Mouse (Mus musculus) kidney, embryonic 16.5 days (tissue): ENCODE measurements at regions not wholly inside any gene's neighbourhood (a gene's known extent, or its start where the extent isn't known, plus 50 kb on each side); places are given as distances from the start of the nearest gene placed in this dataset.
A peak's percentile ranks its signal among the peaks of the same experiment; 100 is the strongest.

ENCODE experiments used
- ATAC-seq: fragments of 200-750 bp; cut with Nextera tagmentation; 2 replicates; pipeline ENCODE4 v1.8.0; 2017; ENCODE audit warnings: moderate TSS enrichment; ENCODE audit not compliant: low FRiP score, low TSS enrichment
- H3K27ac ChIP-seq: fragments of 300-500 bp; sonication (generic); 2 replicates; pipeline ENCODE4 v1.5.1; 2014; ENCODE audit warnings: low read length
- H3K27me3 ChIP-seq: fragments of 300-500 bp; sonication (generic); 2 replicates; pipeline ENCODE4 v1.6.1; 2014; ENCODE audit warnings: low read length, control low read depth, mixed read lengths; ENCODE audit not compliant: insufficient read depth
- H3K36me3 ChIP-seq: fragments of 300-500 bp; sonication (generic); 2 replicates; pipeline ENCODE4 v1.6.1; 2014; ENCODE audit warnings: low read length, control low read depth, mixed read lengths; ENCODE audit not compliant: insufficient read depth
- H3K4me1 ChIP-seq: fragments of 300-500 bp; sonication (generic); 2 replicates; pipeline ENCODE4 v1.6.1; 2014; ENCODE audit warnings: low read length, control low read depth, mixed read lengths; ENCODE audit not compliant: insufficient read depth
- H3K4me2 ChIP-seq: fragments of 300-500 bp; sonication (generic); replicated peaks from 2 replicates; pipeline ENCODE4 v1.6.1; 2014; ENCODE audit warnings: low read depth, low read length
- H3K4me3 ChIP-seq: fragments of 300-500 bp; sonication (generic); 2 replicates; pipeline ENCODE4 v1.5.1; 2014; ENCODE audit warnings: mild to moderate bottlenecking, low read length
- H3K9ac ChIP-seq: fragments of 300-500 bp; sonication (generic); replicated peaks from 2 replicates; pipeline ENCODE4 v1.6.1; 2014; ENCODE audit warnings: low read length
- H3K9me3 ChIP-seq: fragments of 300-500 bp; sonication (generic); 2 replicates; pipeline ENCODE4 v1.6.1; 2016; ENCODE audit warnings: low read length, control low read depth
- WGBS: fragments of 180-500 bp; shearing (Covaris S2); extraction: QIAGEN DNeasy Blood & Tissue Kit; methylation state at CpG from one replicate; pipeline ENCODE4 v1.1.7; 2014; 5-methylcytosine and 5-hydroxymethylcytosine counted together

DNA sequence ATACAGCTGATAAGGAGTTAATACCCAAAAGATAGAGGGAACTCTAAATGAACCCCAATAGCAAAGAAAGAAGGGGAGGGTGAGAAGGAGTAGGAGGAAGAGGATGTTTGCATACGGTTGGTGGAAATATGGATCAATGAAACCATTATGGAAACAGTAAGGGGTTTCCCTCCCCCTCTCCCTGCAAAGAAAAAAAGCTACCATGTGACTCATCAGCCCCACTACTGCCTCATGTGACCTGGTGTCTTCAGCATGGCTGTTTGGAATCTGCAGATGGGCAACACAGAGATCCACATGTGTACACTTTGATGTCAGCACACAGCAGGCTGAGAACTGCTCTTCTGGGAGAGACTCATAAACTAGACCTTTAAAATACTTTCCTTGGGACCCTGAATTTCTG is 163.4 kb upstream of the Zc3h12c start:
- H3K4me2 ChIP-seq = no peak overlapping the region
- WGBS = 95% methylated on average over 1 of the region's 1 CpGs
- H3K27ac ChIP-seq = no peak overlapping the region
- no peaks in the 10 kb centered on the region for H3K9me3 ChIP-seq
- H3K4me3 ChIP-seq = no peak overlapping the region
- no peaks in the 10 kb centered on the region for H3K36me3 ChIP-seq
- H3K27me3 ChIP-seq = no peaks in the 10 kb centered on the region
- ATAC-seq = no peak
- no peak overlapping the region for H3K9ac ChIP-seq
- H3K4me1 ChIP-seq = 0 out of 2 replicates have a peak, but pooled peaks cover 14% of the 10 kb centered on the region

DNA sequence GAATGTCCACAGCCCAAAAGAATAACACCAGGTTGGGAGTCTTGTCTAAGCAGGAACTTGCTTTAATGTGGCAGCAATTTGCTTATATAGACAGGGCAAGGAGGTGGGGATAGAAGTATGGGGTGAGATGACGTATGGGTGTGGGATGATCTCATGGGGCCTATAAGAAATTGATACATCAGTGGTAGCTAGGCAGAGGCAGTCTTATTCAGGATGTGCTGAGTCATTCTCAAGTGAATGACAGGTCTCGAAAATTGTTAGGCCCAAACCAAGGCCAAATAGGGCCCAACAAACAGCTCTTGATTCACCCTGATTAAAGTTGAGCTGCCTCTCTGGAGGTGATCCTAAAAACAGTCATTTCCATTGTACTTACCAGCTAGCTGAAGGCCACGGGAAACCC is 162.3 kb upstream of the Zc3h12c start:
- 79% methylated on average over 3 of the region's 3 CpGs for WGBS
- Histone ChIP-seq H3K36me3 (no peaks in the 10 kb centered on the region), H3K27ac (no peak overlapping the region), H3K27me3 (no peaks in the 10 kb centered on the region), H3K9me3 (no peaks in the 10 kb centered on the region), H3K4me1 (0 out of 2 replicates have a peak, but pooled peaks cover 14% of the 10 kb centered on the region), H3K9ac (no peak overlapping the region), H3K4me2 (no peak overlapping the region), H3K4me3 (no peak overlapping the region)
- no peak for ATAC-seq

DNA sequence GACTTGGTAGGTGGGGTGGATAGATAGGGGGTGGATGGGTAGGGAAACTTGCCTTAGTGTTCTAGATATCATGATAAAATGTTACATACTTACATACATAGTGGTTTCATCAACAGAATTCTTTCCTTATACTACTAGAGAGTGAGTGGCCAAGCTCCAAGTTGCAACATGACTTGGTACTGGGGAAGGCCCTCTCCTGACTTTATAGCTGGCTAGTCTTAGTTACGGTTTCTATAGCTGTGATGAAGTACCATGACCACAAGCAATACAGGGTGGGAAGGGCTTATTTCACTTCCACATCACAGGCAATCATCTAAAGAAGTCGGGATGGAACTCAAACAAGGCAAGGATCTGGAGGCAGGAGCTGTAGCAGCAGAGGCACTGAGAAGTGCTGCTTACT is 156.0 kb upstream of the Zc3h12c start:
- Histone ChIP-seq H3K9me3 (no peaks in the 10 kb centered on the region), H3K9ac (no peak overlapping the region), H3K4me1 (no peaks in the 10 kb centered on the region), H3K27ac (no peak overlapping the region), H3K27me3 (no peaks in the 10 kb centered on the region), H3K4me3 (no peak overlapping the region), H3K36me3 (no peaks in the 10 kb centered on the region), H3K4me2 (no peak overlapping the region)
- WGBS = 87% methylated on average over 2 of the region's 2 CpGs
- ATAC-seq = no peak

DNA sequence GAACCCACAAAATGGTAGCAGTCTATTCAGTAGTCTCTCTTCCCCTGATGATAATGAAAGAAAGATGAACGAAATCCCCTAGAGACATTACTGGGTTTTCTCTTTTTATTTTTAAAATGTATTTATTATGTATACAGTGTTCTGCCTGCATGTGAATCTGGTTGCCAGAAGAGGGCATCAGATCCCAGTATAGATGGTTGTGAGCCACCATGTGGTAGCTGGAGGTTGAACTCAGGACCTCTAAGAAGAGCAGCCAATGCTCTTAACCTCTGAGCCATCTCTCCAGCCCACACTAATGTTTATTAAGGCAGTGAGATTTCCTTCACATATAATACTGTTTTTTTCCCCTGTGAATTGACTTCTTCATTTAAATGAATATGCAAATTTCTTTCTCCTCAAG is 155.4 kb upstream of the Zc3h12c start:
- ATAC-seq = no peak
- Histone ChIP-seq H3K9me3 (no peaks in the 10 kb centered on the region), H3K4me3 (no peak overlapping the region), H3K36me3 (no peaks in the 10 kb centered on the region), H3K4me2 (no peak overlapping the region), H3K4me1 (no peaks in the 10 kb centered on the region), H3K27me3 (no peaks in the 10 kb centered on the region), H3K27ac (no peak overlapping the region), H3K9ac (no peak overlapping the region)
- WGBS = 95% methylated on average over 1 of the region's 1 CpGs

DNA sequence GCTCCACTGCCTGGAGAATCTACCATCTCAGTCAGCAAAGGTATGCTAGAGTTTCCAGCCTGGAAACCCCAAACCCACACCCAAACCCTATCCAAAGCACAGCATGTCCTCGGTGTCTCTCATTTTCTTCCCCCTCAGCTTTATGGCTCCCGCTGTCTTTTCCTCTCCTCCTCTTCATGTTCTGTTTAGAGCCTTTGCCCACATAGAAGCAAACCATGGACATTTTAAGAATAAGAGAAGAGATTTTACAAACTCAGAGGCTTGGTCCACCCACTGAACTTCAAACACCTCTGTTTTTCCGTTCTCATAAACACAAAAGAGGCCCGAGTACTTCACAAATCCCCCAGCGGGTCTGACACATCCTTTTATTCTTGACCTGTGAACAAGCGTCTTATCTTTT is 154.9 kb upstream of the Zc3h12c start:
- H3K36me3 ChIP-seq = no peaks in the 10 kb centered on the region
- no peak overlapping the region for H3K9ac ChIP-seq
- H3K4me1 ChIP-seq = no peaks in the 10 kb centered on the region
- no peaks in the 10 kb centered on the region for H3K9me3 ChIP-seq
- WGBS = 92% methylated on average over 6 of the region's 6 CpGs
- no peaks in the 10 kb centered on the region for H3K27me3 ChIP-seq
- H3K27ac ChIP-seq = no peak overlapping the region
- no peak for ATAC-seq
- H3K4me3 ChIP-seq = no peak overlapping the region
- no peak overlapping the region for H3K4me2 ChIP-seq

DNA sequence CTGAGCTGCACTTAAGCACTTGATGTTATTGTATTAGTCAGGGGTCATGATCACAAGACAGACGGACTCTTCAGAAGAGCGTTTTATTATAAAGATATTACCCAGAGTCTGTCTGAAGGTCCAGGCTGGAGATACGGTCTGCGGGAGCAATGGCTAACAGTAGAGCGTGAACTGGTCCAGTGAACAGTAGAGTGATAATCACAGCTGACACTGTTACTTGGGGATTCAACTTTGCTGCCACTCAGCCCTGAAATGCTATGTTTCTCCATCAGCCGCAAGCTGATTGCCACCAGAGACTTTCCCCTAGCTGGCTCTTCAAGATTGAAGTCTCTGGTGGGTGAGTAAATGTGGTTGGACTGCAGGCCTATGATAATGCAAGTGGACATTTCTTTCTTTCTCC is 133.1 kb upstream of the Zc3h12c start:
- H3K9ac ChIP-seq = no peak overlapping the region
- ATAC-seq = no peak

DNA sequence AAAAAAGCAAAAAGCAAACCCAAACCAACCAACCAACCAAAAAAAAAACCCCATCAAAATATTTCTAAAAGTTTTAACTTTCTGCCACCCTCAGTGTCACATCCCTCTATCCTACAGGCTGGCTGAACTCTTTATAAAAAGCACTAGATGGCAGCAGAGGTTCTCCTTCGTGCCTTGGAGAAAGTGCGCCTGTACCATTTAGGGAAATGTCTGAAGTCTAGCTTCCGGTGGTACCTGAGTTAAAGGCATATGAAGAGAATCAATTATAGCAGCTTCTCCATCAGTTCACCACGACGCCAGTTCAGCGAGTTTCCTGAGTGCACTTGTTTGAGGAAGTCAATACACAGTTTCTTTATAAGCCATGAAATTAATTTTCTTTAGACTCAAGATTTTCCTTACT is 130.0 kb upstream of the Zc3h12c start:
- Histone ChIP-seq H3K36me3 (no peaks in the 10 kb centered on the region), H3K27me3 (no peaks in the 10 kb centered on the region), H3K27ac (no peak overlapping the region), H3K9ac (no peak overlapping the region), H3K9me3 (no peaks in the 10 kb centered on the region), H3K4me2 (no peak overlapping the region), H3K4me3 (no peak overlapping the region), H3K4me1 (no peaks in the 10 kb centered on the region)
- peak; percentile 69; the same call in 1 of the 2 replicates for ATAC-seq
- WGBS = 5% methylated on average over 6 of the region's 6 CpGs

More for the DNA sequence above, 133.1 kb upstream of the Zc3h12c start:
- Histone ChIP-seq H3K36me3 (no peaks in the 10 kb centered on the region), H3K27ac (no peak overlapping the region), H3K9me3 (no peaks in the 10 kb centered on the region), H3K27me3 (no peaks in the 10 kb centered on the region), H3K4me3 (no peak overlapping the region), H3K4me1 (no peaks in the 10 kb centered on the region), H3K4me2 (no peak overlapping the region)
- 35% methylated on average over 6 of the region's 6 CpGs for WGBS

DNA sequence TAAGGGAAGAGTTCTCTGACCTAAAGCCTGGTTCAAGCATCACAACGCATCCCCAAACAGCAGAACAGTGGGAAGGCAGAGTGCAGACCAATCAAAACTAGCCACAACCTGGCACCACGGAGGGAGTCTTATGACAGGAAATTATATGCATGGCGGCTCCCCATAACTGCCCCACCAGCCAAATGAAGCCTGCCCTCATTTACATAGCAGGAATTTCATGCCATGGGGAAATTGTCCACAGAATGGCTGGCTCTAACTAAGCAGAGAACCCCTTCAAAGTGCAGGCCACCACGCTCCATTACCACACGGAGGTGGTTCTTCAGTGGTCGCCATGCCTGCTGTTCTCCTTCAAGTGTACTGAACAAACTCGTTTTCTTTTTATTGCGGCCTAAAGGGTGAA is 126.3 kb upstream of the Zc3h12c start:
- Histone ChIP-seq H3K4me3 (no peak overlapping the region), H3K27me3 (no peaks in the 10 kb centered on the region), H3K9ac (no peak overlapping the region), H3K36me3 (no peaks in the 10 kb centered on the region), H3K4me1 (no peaks in the 10 kb centered on the region), H3K9me3 (no peaks in the 10 kb centered on the region), H3K27ac (peak overlapping the region; percentile 72; the same call in 1 of the 2 replicates), H3K4me2 (no peak overlapping the region)
- 61% methylated on average over 8 of the region's 8 CpGs for WGBS
- peak; percentile 70 for ATAC-seq

DNA sequence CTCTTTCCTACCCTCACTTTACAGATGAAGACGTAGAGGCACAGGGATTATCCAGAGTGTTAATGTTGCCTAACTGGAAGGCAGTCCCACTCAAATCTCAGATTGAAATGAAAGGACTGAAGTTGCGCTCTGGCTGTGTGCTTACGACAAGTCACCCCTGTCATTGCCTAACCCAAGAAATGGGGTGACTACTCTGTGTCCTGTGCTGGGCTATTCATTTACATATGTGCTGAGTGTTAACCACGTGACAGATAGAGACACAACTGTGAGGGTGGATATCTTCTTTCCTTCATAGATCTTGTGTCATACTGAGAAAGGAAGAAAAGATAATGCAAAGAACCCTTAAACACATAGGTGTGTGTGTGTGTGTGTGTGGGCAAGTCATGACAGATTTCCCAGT is 120.7 kb upstream of the Zc3h12c start:
- H3K36me3 ChIP-seq = no peaks in the 10 kb centered on the region
- WGBS = 75% methylated on average over 4 of the region's 4 CpGs
- H3K9me3 ChIP-seq = no peaks in the 10 kb centered on the region
- H3K9ac ChIP-seq = no peak overlapping the region
- H3K4me2 ChIP-seq = no peak overlapping the region
- no peak for ATAC-seq
- H3K27ac ChIP-seq = no peak overlapping the region
- no peak overlapping the region for H3K4me3 ChIP-seq
- H3K27me3 ChIP-seq = no peaks in the 10 kb centered on the region
- H3K4me1 ChIP-seq = no peaks in the 10 kb centered on the region

DNA sequence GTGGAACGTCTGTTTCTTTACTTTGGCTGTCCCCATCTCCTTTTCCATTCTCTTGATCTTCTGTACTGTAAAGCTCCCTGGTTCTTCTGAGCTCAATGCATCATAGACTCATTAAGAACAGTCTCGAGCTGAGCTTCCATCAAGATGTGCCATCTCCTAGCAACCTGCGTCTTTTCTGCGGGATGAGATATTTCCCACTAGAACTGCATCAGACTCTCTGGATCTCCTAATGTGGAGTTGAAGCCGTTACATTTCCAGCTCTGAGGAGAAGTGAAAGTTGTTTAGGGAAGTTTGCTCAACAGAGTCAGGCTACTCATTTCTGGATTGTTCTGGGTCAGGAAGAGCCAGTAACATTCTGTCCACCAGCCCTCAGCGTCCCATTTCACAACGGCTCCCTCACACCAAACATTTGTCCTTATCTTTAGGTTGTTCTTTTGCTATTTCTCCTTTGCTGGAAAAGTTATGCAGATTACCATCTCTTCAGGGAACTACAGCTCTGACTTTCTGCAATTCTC is 119.4 kb upstream of the Zc3h12c start:
- Histone ChIP-seq H3K36me3 (no peaks in the 10 kb centered on the region), H3K4me2 (no peak overlapping the region), H3K27me3 (no peaks in the 10 kb centered on the region), H3K27ac (no peak overlapping the region), H3K9me3 (no peaks in the 10 kb centered on the region), H3K9ac (no peak overlapping the region), H3K4me1 (no peaks in the 10 kb centered on the region), H3K4me3 (no peak overlapping the region)
- no peak for ATAC-seq
- 73% methylated on average over 7 of the region's 7 CpGs for WGBS
